Mouse (Mus musculus) heart, adult 2 months (tissue): ENCODE measurements around the gene Gm28729. TPM values are rescaled to one million over a fixed set of nuclear protein-coding genes. Genes with fewer than 3 reads are reported as not detected.
A peak's percentile ranks its signal among the peaks of the same experiment; 100 is the strongest.
"Not testable (repeated sequence)": the region's sequence is repeated elsewhere in the genome, so short reads cannot be mapped to it uniquely, and the experiment has no call there.

ENCODE experiments used
- DNase-seq, 2 experiments: peaks; one replicate each; pipeline ENCODE4 v3.0.0; 2021
- H3K27ac ChIP-seq: fragments of 200-600 bp; 2 replicates; pipeline ENCODE4 v1.8.1; 2022
- H3K27me3 ChIP-seq: fragments of 200-500 bp; 2 replicates; pipeline ENCODE4 v1.6.1; 2012; ENCODE audit warnings: mild to moderate bottlenecking, low read length, inconsistent platforms, mixed read lengths; ENCODE audit not compliant: control insufficient read depth, insufficient read depth
- H3K36me3 ChIP-seq: fragments of 200-500 bp; 2 replicates; pipeline ENCODE4 v1.6.1; 2012; ENCODE audit warnings: low read length, inconsistent platforms; ENCODE audit not compliant: control insufficient read depth, insufficient read depth
- H3K4me1 ChIP-seq: fragments of 200-500 bp; 2 replicates; pipeline ENCODE4 v1.6.1; 2011; ENCODE audit warnings: low read length; ENCODE audit not compliant: control insufficient read depth, insufficient read depth
- H3K4me3 ChIP-seq: fragments of 200-600 bp; 2 replicates; pipeline ENCODE4 v1.8.1; 2022
- H3K79me2 ChIP-seq: fragments of 200-500 bp; replicated peaks from 2 replicates; pipeline ENCODE4 v1.6.1; 2012; ENCODE audit warnings: mild to moderate bottlenecking, inconsistent platforms, low read length, moderate library complexity, mixed read lengths; ENCODE audit not compliant: control insufficient read depth, insufficient read depth
- H3K9ac ChIP-seq: fragments of 200-500 bp; 2 replicates; pipeline ENCODE4 v1.6.1; 2012; ENCODE audit warnings: low read depth, mild to moderate bottlenecking, control low read depth, inconsistent platforms, low read length, mixed read lengths
- CTCF ChIP-seq: fragments of 200-600 bp; IDR thresholded peaks from 2 replicates; pipeline ENCODE4 v1.8.1; 2022; ENCODE audit warnings: antibody characterized with exemption, mild to moderate bottlenecking, moderate library complexity
- EP300 ChIP-seq: fragments of 200-500 bp; IDR thresholded peaks from 2 replicates; pipeline ENCODE4 v1.6.1; 2011; ENCODE audit warnings: low read depth, low read length, control low read depth; ENCODE audit not compliant: insufficient read depth
- POLR2A ChIP-seq: fragments of 200-500 bp; IDR thresholded peaks from 2 replicates; pipeline ENCODE4 v1.6.1; 2011; ENCODE audit warnings: mild to moderate bottlenecking, low read depth, low read length, control low read depth; ENCODE audit not compliant: insufficient read depth
- WGBS: fragments of 180-500 bp; shearing (Covaris S2); methylation state at CpG from one replicate; pipeline ENCODE4 v1.1.7; 2018; 5-methylcytosine and 5-hydroxymethylcytosine counted together
- intact Hi-C: fragments of 180-260 bp; cut with DNase I; formaldehyde crosslinking; loops from one replicate; pipeline ENCODE4 v1.15.1; 2025
- polyA plus RNA-seq: library from polyadenylated mRNA; depleted of rRNA; stranded (reverse); fragments of >200 nt; gene quantifications from 2 replicates; pipeline ENCODE4 v1.2.3, GENCODE M21; 2012
- total RNA-seq, 2 experiments: library from RNA; stranded (reverse); gene quantifications; 2 replicates each; pipeline ENCODE4 v1.2.3; 2021

Gene Gm28729
- total and polyA plus RNA-seq, 3 experiments: not detected

DNA sequence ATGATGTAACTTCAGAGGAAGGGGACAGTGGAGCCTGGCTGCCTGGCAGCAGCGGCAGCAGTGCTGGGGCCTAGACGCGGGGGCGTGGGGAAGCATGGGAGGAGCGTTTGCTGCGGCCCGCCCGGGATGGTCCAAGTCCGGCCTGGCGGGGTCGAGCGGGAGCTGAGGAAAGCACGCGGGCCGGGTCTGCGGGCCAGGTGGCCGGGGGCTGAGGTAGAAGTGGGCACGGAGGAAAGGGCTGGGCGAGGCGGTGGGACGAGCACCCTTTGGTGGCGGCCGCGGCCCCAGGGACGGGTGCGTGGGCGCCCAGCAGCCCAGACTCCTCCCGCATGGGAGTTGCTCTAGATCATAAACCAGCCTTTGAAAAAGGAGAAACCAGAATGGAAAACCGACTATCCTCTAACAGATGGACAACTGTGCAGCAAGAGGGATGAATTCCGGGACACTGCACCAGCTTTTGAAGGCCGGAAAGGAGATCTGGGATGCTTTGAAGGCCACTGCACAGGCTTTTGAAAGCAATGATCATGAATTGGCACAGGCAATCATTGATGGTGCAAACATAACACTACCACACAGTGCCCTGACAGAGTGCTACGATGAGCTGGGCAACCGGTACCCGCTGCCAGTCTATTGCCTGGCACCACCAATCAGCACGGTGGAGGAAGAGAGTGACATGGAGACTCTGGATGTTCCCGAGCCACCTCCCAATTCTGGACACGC lies 12.0 kb upstream of the Gm28729 start:
- no peaks in the 10 kb centered on the region for H3K27me3 ChIP-seq
- H3K4me3 ChIP-seq: peak overlapping the region; percentile 30; the same call in 1 of the 2 replicates
- peak; percentile 59 for DNase-seq
- peak overlapping the region; percentile 77 for H3K9ac ChIP-seq
- TF ChIP-seq POLR2A: no peak
- TF ChIP-seq EP300: no peak
- no peak for TF ChIP-seq CTCF
- no peaks in the 10 kb centered on the region for H3K79me2 ChIP-seq
- H3K4me1 ChIP-seq: no peaks in the 10 kb centered on the region
- intact Hi-C loops: no loop called here
- WGBS: 19% methylated on average over 37 of the region's 37 CpGs
- H3K27ac ChIP-seq: no peak overlapping the region
- H3K36me3 ChIP-seq: no peaks in the 10 kb centered on the region

DNA sequence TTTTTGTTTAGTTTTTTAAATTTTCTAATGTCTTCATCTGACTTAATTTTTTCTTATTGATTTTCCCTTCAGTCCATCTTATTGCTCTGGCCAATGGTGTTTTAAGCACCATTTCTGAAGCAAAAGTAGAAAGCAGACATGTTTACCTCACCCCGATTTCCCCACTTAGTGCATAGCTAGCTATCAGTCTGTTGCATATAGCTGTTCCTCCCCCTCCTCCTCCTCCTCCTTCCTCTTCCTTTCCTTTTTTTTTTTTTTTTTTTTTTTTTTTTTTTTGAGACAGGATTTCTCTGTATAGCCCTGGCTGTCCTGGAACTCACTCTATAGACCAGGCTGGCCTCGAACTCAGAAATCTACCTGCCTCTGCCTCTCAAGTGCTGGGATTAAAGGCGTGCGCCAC lies 11.0 kb upstream of the Gm28729 start:
- H3K4me1 ChIP-seq, H3K79me2 ChIP-seq, H3K27ac ChIP-seq, H3K27me3 ChIP-seq, DNase-seq, H3K4me3 ChIP-seq, intact Hi-C loops, H3K36me3 ChIP-seq, H3K9ac ChIP-seq: not testable (repeated sequence)
- WGBS: 77% methylated on average over 4 of the region's 4 CpGs

DNA sequence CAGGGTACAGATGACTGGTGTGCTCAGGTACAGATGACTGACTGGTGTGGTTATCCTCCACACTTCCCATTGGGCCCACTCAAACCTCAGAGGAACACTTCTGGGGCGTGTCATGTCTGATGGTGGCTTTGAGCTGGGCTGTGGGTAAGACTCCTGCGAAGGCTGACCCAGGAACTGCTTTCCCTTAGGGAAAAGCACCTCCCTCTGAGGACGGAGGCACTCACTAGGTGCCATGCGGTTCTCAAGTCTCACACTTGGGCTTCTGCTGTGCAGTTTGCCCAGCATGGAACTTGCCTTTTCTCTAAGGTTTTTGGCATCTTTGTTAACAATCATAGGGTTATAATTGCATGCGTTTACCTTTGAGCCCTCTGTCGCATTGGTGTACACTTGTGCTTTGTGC lies 10.4 kb upstream of the Gm28729 start:
- no peaks in the 10 kb centered on the region for H3K36me3 ChIP-seq
- H3K4me1 ChIP-seq: no peaks in the 10 kb centered on the region
- no peaks in the 10 kb centered on the region for H3K79me2 ChIP-seq
- H3K4me3 ChIP-seq: no peak overlapping the region
- no peaks in the 10 kb centered on the region for H3K27me3 ChIP-seq
- intact Hi-C loops: no loop called here
- DNase-seq: no peak
- no peak overlapping the region for H3K27ac ChIP-seq
- TF ChIP-seq POLR2A: no peak
- TF ChIP-seq EP300: no peak
- TF ChIP-seq CTCF: no peak
- no peak overlapping the region for H3K9ac ChIP-seq
- 83% methylated on average over 6 of the region's 6 CpGs for WGBS

DNA sequence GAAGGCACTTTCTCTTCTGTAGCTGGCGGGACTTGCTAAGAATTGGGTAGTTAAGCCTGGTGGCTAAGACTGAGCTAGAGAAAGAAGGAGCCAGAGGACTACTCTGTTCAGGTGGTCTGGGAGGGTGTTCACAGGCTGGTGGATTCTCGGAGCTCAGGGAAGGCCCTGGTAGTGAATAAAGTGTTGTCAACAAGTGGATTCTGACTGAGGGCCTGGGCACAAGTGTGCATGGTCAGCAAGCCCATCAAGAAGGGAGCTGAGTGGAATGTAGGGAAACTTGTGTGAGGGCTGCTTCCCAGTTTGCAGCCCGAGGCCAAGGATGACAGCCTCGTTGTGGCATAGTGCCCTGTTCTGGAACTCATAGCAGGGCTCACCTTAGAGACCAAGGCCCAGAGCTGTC lies 9.2 kb upstream of the Gm28729 start:
- DNase-seq: no peak
- H3K4me1 ChIP-seq: no peaks in the 10 kb centered on the region
- no peaks in the 10 kb centered on the region for H3K27me3 ChIP-seq
- H3K27ac ChIP-seq: no peak overlapping the region
- H3K9ac ChIP-seq: no peak overlapping the region
- H3K4me3 ChIP-seq: no peak overlapping the region
- no peaks in the 10 kb centered on the region for H3K79me2 ChIP-seq
- TF ChIP-seq CTCF (no peak), POLR2A (no peak), EP300 (no peak)
- no peaks in the 10 kb centered on the region for H3K36me3 ChIP-seq
- WGBS: 82% methylated on average over 4 of the region's 4 CpGs
- intact Hi-C loops: no loop called here

DNA sequence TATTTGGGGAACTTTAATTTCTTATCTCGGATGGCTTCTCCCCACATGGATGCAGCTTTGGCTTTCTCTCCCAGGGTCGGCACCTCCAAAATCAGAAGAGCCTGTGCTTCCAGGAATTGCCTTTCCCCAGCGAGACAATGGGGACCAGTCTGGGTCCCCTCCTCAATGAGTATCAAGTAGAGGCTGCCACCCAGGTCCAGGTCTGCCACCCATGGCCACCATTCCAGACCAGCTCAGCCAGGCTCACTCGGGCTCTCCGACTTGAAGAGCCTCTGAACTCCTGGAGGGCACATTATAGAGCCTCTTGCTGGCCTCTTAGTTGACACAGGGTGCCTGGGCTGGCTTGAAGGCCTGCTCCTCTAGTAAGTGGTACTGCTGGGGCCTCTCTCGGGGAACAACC lies 8.4 kb upstream of the Gm28729 start:
- TF ChIP-seq CTCF (no peak), POLR2A (no peak), EP300 (no peak)
- no peaks in the 10 kb centered on the region for H3K27me3 ChIP-seq
- H3K4me3 ChIP-seq: no peak overlapping the region
- H3K9ac ChIP-seq: no peak overlapping the region
- DNase-seq: no peak
- WGBS: 84% methylated on average over 6 of the region's 6 CpGs
- H3K27ac ChIP-seq: no peak overlapping the region
- no peaks in the 10 kb centered on the region for H3K4me1 ChIP-seq
- H3K36me3 ChIP-seq: no peaks in the 10 kb centered on the region
- H3K79me2 ChIP-seq: no peaks in the 10 kb centered on the region
- intact Hi-C loops: no loop called here

DNA sequence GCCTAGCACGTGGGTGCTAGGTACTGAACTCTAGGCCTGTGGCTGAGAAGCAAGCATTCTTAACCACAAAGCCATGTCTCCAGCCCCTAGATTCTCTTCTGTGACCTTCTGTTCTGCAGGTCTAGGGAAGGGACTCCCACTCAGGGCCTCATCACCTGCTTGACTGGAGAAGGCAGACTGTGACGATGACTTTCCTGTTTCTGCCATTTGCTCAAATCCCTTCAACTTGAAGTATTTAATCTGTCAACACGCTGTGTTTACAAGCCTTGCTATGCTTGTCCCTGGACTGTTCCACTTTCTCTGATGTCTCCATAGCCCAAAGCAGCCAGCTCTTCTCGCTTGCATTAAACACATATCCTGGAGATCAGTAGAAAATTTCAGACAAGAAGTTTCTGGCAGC lies 7.5 kb upstream of the Gm28729 start:
- Histone ChIP-seq H3K9ac (no peak overlapping the region), H3K27me3 (no peaks in the 10 kb centered on the region), H3K36me3 (no peaks in the 10 kb centered on the region), H3K27ac (no peak overlapping the region), H3K79me2 (no peaks in the 10 kb centered on the region), H3K4me1 (no peaks in the 10 kb centered on the region), H3K4me3 (no peak overlapping the region)
- intact Hi-C loops: no loop called here
- 80% methylated on average over 4 of the region's 4 CpGs for WGBS
- no peak for TF ChIP-seq POLR2A
- TF ChIP-seq CTCF: no peak
- TF ChIP-seq EP300: no peak
- DNase-seq: no peak
